Mouse (Mus musculus) liver, postnatal 0 days (tissue): ENCODE results near the gene Smpd4.

Source experiments
- CTCF ChIP-seq: sonication (generic); IDR thresholded peaks from 2 replicates; pipeline ENCODE4 v1.5.1; 2016; ENCODE audit warnings: antibody characterized with exemption, low read depth
- EP300 ChIP-seq: IDR thresholded peaks from 2 replicates; pipeline ENCODE4 v1.6.1; 2016; ENCODE audit warnings: antibody characterized with exemption, low read depth, mild to moderate bottlenecking

- TF ChIP-seq EP300 (peak; percentile 94), CTCF (no peak)
These were observed 19.0 kb downstream of the Smpd4 start for GRCm38 (mm10) chr16:17638036-17638628.
